Mouse (Mus musculus) CH12.LX (cell line): ENCODE data around the gene Borcs6. TPM values are rescaled to one million over a fixed set of nuclear protein-coding genes. Genes with fewer than 3 reads are reported as not detected.
"Not testable (repeated sequence)": the region's sequence is repeated elsewhere in the genome, so short reads cannot be mapped to it uniquely, and the experiment has no call there.

Source experiments
- DNase-seq: peaks from one replicate; pipeline ENCODE4 v3.0.0-alpha.2; 2013; ENCODE audit errors: extremely low read depth
- H3K27ac ChIP-seq: 2 replicates; pipeline ENCODE4 v1.5.1; 2012; ENCODE audit warnings: low read depth, mild to moderate bottlenecking, control low read depth, moderate library complexity; ENCODE audit not compliant: insufficient read depth
- H3K27me3 ChIP-seq: replicated peaks from 2 replicates; pipeline ENCODE3; 2012; ENCODE audit warnings: inconsistent platforms
- H3K36me3 ChIP-seq, 2 experiments: replicated peaks in 1 of 2; 2 replicates each; pipeline versions ENCODE3 to v1.6.1; 2012; ENCODE audit warnings: inconsistent platforms in 1 of 2, low read length in 1 of 2, mild to moderate bottlenecking in 1 of 2, mixed read lengths in 1 of 2, moderate library complexity in 1 of 2; ENCODE audit not compliant: control insufficient read depth in 1 of 2, insufficient read depth in 1 of 2
- H3K4me1 ChIP-seq, 2 experiments: 2 replicates each; pipeline ENCODE4 v1.6.1; 2012; ENCODE audit warnings: inconsistent platforms in 1 of 2, moderate library complexity in 1 of 2; ENCODE audit not compliant: insufficient read depth in 2 of 2, control insufficient read depth in 1 of 2
- H3K4me2 ChIP-seq: 2 replicates; pipeline ENCODE4 v1.6.1; 2012; ENCODE audit warnings: low read depth, mild to moderate bottlenecking, control low read depth; ENCODE audit not compliant: poor library complexity, insufficient read depth, severe bottlenecking
- H3K4me3 ChIP-seq, 3 experiments: fragments of 150-350 bp in 1 of 3; sonication (generic) in 1 of 3; replicated peaks in 1 of 3; 2 replicates each; pipeline versions ENCODE3 to v1.5.1; 2011 to 2012; ENCODE audit warnings: low read depth in 2 of 3, low read length in 2 of 3, mild to moderate bottlenecking in 2 of 3, moderate library complexity in 2 of 3, control low read depth in 1 of 3, improper control_type of control experiment in 1 of 3, inconsistent platforms in 1 of 3, mixed read lengths in 1 of 3; ENCODE audit not compliant: poor library complexity in 1 of 3
- H3K79me2 ChIP-seq: replicated peaks from 2 replicates; pipeline ENCODE4 v1.6.1; 2012; ENCODE audit warnings: mild to moderate bottlenecking, moderate library complexity; ENCODE audit not compliant: control insufficient read depth, poor library complexity, insufficient read depth, severe bottlenecking; ENCODE audit errors: extremely low read depth
- H3K9ac ChIP-seq: 2 replicates; pipeline ENCODE4 v1.6.1; 2012; ENCODE audit warnings: low read depth, mild to moderate bottlenecking, control low read depth, moderate library complexity; ENCODE audit not compliant: insufficient read depth
- H3K9me3 ChIP-seq: replicated peaks from 2 replicates; pipeline ENCODE3; 2012; ENCODE audit warnings: low read length, inconsistent platforms, mixed read lengths
- BHLHE40 ChIP-seq: IDR thresholded peaks from 2 replicates; pipeline ENCODE4 v1.6.1; 2011; ENCODE audit warnings: mild to moderate bottlenecking, low read depth, low read length, improper control_type of control experiment
- CHD1 ChIP-seq: IDR thresholded peaks from 2 replicates; pipeline ENCODE4 v1.6.1; 2012; ENCODE audit warnings: low read depth, low read length, improper control_type of control experiment, inconsistent platforms
- CTCF ChIP-seq, 2 experiments: IDR thresholded peaks in 1 of 2; conservative IDR thresholded peaks in 1 of 2; 2 replicates each; pipeline ENCODE4 v1.5.1; 2011 to 2012; ENCODE audit warnings: low read depth in 2 of 2, low read length in 2 of 2, improper control_type of control experiment in 1 of 2, inconsistent platforms in 1 of 2, mild to moderate bottlenecking in 1 of 2, moderate library complexity in 1 of 2
- E2F4 ChIP-seq: IDR thresholded peaks from 2 replicates; pipeline ENCODE4 v1.6.1; 2011; ENCODE audit warnings: low read depth, low read length, improper control_type of control experiment; ENCODE audit not compliant: insufficient replicate concordance
- ELF1 ChIP-seq: IDR thresholded peaks from 2 replicates; pipeline ENCODE4 v1.6.1; 2014; ENCODE audit warnings: low read depth, mild to moderate bottlenecking, inconsistent platforms, low read length, improper control_type of control experiment
- EP300 ChIP-seq: IDR thresholded peaks from 2 replicates; pipeline ENCODE4 v1.6.1; 2011; ENCODE audit warnings: low read length, improper control_type of control experiment
- ETS1 ChIP-seq: conservative IDR thresholded peaks from 2 replicates; pipeline ENCODE4 v1.6.1; 2012; ENCODE audit warnings: low read depth, mild to moderate bottlenecking, inconsistent platforms, low read length, improper control_type of control experiment, moderate library complexity
- IRF4 ChIP-seq: IDR thresholded peaks from 2 replicates; pipeline ENCODE4 v1.6.1; 2014; ENCODE audit warnings: low read depth, mild to moderate bottlenecking, inconsistent platforms, low read length, improper control_type of control experiment
- JUND ChIP-seq: conservative IDR thresholded peaks from 2 replicates; pipeline ENCODE4 v1.6.1; 2011; ENCODE audit warnings: low read depth, low read length, improper control_type of control experiment
- KAT2A ChIP-seq: IDR thresholded peaks from 2 replicates; pipeline ENCODE4 v1.6.1; 2012; ENCODE audit warnings: low read length, improper control_type of control experiment, inconsistent platforms; ENCODE audit not compliant: insufficient replicate concordance
- MAX ChIP-seq: IDR thresholded peaks from 2 replicates; pipeline ENCODE4 v1.6.1; 2011; ENCODE audit warnings: low read length, improper control_type of control experiment
- NRF1 ChIP-seq: IDR thresholded peaks from 2 replicates; pipeline ENCODE4 v1.6.1; 2014; ENCODE audit warnings: low read depth, mild to moderate bottlenecking, inconsistent platforms, low read length, improper control_type of control experiment, moderate library complexity
- POLR2A ChIP-seq: IDR thresholded peaks from 2 replicates; pipeline ENCODE4 v1.6.1; 2011; ENCODE audit warnings: low read depth, mild to moderate bottlenecking, improper control_type of control experiment, low read length
- POLR2AphosphoS2 ChIP-seq: IDR thresholded peaks from 2 replicates; pipeline ENCODE4 v1.6.1; 2011; ENCODE audit warnings: low read depth, low read length, improper control_type of control experiment
- SIN3A ChIP-seq: IDR thresholded peaks from 2 replicates; pipeline ENCODE4 v1.6.1; 2012; ENCODE audit warnings: low read length, improper control_type of control experiment, inconsistent platforms
- SMC3 ChIP-seq: IDR thresholded peaks from 2 replicates; pipeline ENCODE4 v1.6.1; 2011; ENCODE audit warnings: low read depth, low read length, improper control_type of control experiment
- TBP ChIP-seq: conservative IDR thresholded peaks from 2 replicates; pipeline ENCODE4 v1.6.1; 2011; ENCODE audit warnings: low read depth, low read length, improper control_type of control experiment
- TCF12 ChIP-seq: IDR thresholded peaks from 2 replicates; pipeline ENCODE4 v1.6.1; 2014; ENCODE audit warnings: low read depth, mild to moderate bottlenecking, inconsistent platforms, low read length, improper control_type of control experiment
- UBTF ChIP-seq: IDR thresholded peaks from 2 replicates; pipeline ENCODE4 v1.6.1; 2012; ENCODE audit warnings: low read depth, mild to moderate bottlenecking, inconsistent platforms, low read length, improper control_type of control experiment, moderate library complexity
- USF2 ChIP-seq: conservative IDR thresholded peaks from 2 replicates; pipeline ENCODE4 v1.6.1; 2011; ENCODE audit warnings: low read depth, low read length, improper control_type of control experiment
- ZKSCAN1 ChIP-seq: IDR thresholded peaks from 2 replicates; pipeline ENCODE4 v1.6.1; 2012; ENCODE audit warnings: low read depth, inconsistent platforms, low read length, improper control_type of control experiment, borderline replicate concordance
- ZMIZ1 ChIP-seq: IDR thresholded peaks from 2 replicates; pipeline ENCODE4 v1.6.1; 2012; ENCODE audit warnings: low read depth, mild to moderate bottlenecking, inconsistent platforms, low read length, improper control_type of control experiment
- dilution Hi-C: fragments of 300-500 bp; cut with MboI; formaldehyde crosslinking; loops from 2 replicates; pipeline ENCODE4 v1.14.3; 2020; ENCODE audit warnings: low sequenced_read_pairs; ENCODE audit not compliant: extremely low pct_unique_long_range_greater_than_20kb, extremely low pct_ligation_motif_present
- in situ Hi-C: fragments of 300-500 bp; cut with MboI; formaldehyde crosslinking; loops from 3 replicates; pipeline ENCODE4 v1.14.3; 2019; ENCODE audit warnings: low sequenced_read_pairs, low pct_ligation_motif_present, low pct_unique_long_range_greater_than_20kb, mixed read lengths
- polyA plus RNA-seq: library from polyadenylated mRNA; unstranded; fragments of >175 nt; gene quantifications from 2 replicates; pipeline ENCODE4 v1.2.1, GENCODE M21; 2012; ENCODE audit warnings: low read depth; ENCODE audit not compliant: insufficient read length
- total RNA-seq, 2 experiments: library from RNA; depleted of rRNA; stranded (reverse); fragments of 300-350 nt in 1 of 2; fragments of >200 nt in 1 of 2; gene quantifications; 2 replicates each; pipeline ENCODE4 v1.2.3; 2012 to 2014

Borcs6 gene
- total and polyA plus RNA-seq, 3 experiments = 5.4 to 11.1 (median 7.3) TPM

DNA sequence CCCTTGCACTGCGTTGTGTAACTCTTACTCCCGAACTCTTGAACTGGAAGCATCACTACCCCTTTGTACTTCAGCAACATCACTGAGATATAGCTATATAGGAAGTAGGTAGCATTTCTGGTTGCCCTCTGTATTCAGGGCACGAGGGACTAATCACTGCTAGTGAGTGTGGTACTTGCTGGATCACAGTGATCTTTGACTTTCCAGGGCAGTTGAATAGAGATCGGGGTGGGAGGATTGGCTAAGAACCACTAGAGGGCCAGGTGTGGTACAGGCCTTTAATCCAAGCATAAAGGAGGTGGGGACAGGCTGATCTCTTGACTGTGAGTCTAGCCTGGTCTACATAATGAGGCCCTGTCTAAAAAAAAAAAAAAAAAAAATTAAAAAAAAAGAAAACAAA is 33.4 kb downstream of the Borcs6 start:
- H3K4me3 ChIP-seq = no peak overlapping the region
- no peak overlapping the region for H3K4me2 ChIP-seq
- peaks cover 23 to 37% of the 10 kb centered on the region in 2 experiments for H3K36me3 ChIP-seq
- H3K27me3 ChIP-seq = peaks cover 6% of the 10 kb centered on the region
- no peak overlapping the region for H3K27ac ChIP-seq
- dilution Hi-C loops = no loop called here
- H3K79me2 ChIP-seq = peaks cover 29% of the 10 kb centered on the region
- no peaks in the 10 kb centered on the region for H3K9me3 ChIP-seq
- in situ Hi-C loops = loop anchor here (25.0 kb wide), 1 partner anchor 919 kb away; the partner anchor contains the start of genes Acadvl, Dlg4 and Dvl2
- no peak overlapping the region for H3K9ac ChIP-seq
- DNase-seq = no peak
- TF ChIP-seq TCF12 (no peak), POLR2AphosphoS2 (peak; percentile 33; the same call in 1 of the 2 replicates), CTCF (conservative IDR thresholded peaks at IDR 0.05 in 1 of 2, IDR thresholded peaks at IDR 0.05 in 1 of 2; ENCODE audit: low read depth in 2 of 2, low read length in 2 of 2) (peak in 1 of 2 experiments; percentile 45; a peak in 2 of 4 replicates), POLR2A (0 out of 2 replicates have a peak, but pooled peaks have one; percentile 4), SMC3 (peak; percentile 17; the same call in 1 of the 2 replicates), MAX (no peak)
- peaks cover 20 to 74% of the 10 kb centered on the region in 2 experiments for H3K4me1 ChIP-seq

DNA sequence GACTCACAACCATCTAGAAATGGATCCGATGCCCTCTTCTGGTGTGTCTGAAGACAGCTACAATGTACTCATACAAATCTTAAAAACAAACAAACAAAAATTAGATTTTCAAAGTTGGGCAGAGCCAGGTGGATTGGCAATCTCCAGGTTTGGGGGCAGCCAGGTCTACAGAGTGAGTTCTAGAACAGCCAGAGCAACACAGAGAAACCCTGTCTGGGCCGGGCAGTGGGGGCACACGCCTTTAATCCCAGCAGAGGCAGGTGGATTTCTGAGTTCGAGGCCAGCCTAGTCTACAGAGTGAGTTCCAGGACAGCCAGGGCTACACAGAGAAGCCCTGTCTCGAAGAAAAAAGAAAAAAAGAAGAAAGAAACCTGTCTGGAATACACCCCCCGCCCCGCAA is 34.3 kb downstream of the Borcs6 start:
- H3K4me2 ChIP-seq, H3K9me3 ChIP-seq, DNase-seq, dilution Hi-C loops: not testable (repeated sequence)
- H3K4me1 ChIP-seq = peaks cover 27 to 79% of the 10 kb centered on the region in 2 experiments
- peaks cover 23 to 37% of the 10 kb centered on the region in 2 experiments for H3K36me3 ChIP-seq
- peak; percentile 81 for TF ChIP-seq CHD1
- TF ChIP-seq, all 38 proteins: peak for 1; not testable (repeated sequence) for 37
- H3K27ac ChIP-seq, H3K9ac ChIP-seq, H3K4me3 ChIP-seq, H3K27me3 ChIP-seq: not testable (repeated sequence)
- H3K79me2 ChIP-seq = peaks cover 25% of the 10 kb centered on the region
- in situ Hi-C loops = loop anchor here (25.0 kb wide), 1 partner anchor 918 kb away; the partner anchor contains the start of genes Acadvl, Dlg4 and Dvl2

DNA sequence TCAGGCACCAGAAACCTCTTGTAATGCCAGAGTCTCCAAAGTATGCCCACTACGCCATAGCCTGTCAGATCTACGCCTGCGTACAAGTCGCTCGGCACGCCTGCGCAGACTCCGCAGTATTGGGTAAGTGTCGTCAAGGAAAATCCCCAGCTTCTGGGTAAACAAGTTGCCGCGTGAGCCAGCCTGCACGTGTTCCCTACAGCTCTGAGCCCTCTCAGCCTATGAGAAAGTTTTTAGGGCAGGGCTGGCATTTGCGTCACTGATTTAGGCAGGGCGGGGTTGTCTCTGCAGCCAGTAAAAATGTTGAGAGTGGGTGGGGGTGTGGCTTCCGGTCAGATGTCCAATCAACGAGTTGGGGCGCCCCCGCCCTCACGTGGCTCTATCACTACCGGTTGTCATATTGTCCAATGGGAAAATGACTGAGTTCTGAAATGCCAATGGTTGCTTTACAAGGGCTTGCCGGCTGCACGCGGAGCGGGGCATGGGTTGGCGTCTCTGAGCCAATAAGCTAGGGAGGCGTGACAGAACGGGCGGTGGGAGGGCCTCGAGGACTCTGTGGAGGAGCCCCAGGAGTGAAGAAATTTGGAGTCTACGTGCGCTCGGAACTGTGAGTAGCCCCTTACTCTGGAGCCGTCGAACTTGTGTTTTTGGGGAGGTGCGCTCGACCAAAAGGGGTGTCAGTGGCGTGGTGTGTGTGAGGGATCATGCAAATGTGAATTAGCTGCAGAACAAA is 35.3 kb downstream of the Borcs6 start, which contains the start of gene Per1:
Gene Per1 (plus strand): TSS at position 521 of the 733 bp plus-strand sequence.
- Histone ChIP-seq H3K27me3 (peaks cover 6% of the 10 kb centered on the region), H3K27ac (peak within 1 kb of the TSS; percentile 62), H3K79me2 (peaks cover 21% of the 10 kb centered on the region), H3K9me3 (no peaks in the 10 kb centered on the region), H3K9ac (peak within 1 kb of the TSS; percentile 54), H3K4me2 (peak within 1 kb of the TSS; percentile 93), H3K36me3 (peaks cover 17 to 31% of the 10 kb centered on the region in 2 experiments), H3K4me3 (peak within 1 kb of the TSS; percentile 50 to 89 (median 66)), H3K4me1 (peaks cover 21 to 71% of the 10 kb centered on the region in 2 experiments)
- dilution Hi-C loops (no loop called here), in situ Hi-C loops (loop anchor here (25.0 kb wide), 1 partner anchor 917 kb away; the partner anchor contains the start of genes Acadvl, Dlg4 and Dvl2)
- DNase-seq = peak; percentile 100
- TF ChIP-seq ZKSCAN1 = no peak
- TF ChIP-seq EP300 = no peak; the same call in 1 of the 2 replicates
- TF ChIP-seq POLR2AphosphoS2 = 0 out of 2 replicates have a peak, but pooled peaks have one; percentile 42
- TF ChIP-seq TBP = 0 out of 2 replicates have a peak, but pooled peaks have one; percentile 14
- no peak for TF ChIP-seq JUND
- TF ChIP-seq E2F4 = peak; percentile 2; the same call in 1 of the 2 replicates
- TF ChIP-seq UBTF = peak; percentile 30; the same call in 1 of the 2 replicates
- peak; percentile 85 for TF ChIP-seq USF2
- peak; percentile 98 for TF ChIP-seq ETS1
- no peak; the same call in 1 of the 2 replicates for TF ChIP-seq ZMIZ1
- TF ChIP-seq ELF1 = peak; percentile 97
- peak; percentile 48; the same call in 1 of the 2 replicates for TF ChIP-seq POLR2A
- TF ChIP-seq BHLHE40 = peak; percentile 99
- TF ChIP-seq IRF4 = peak; percentile 71; the same call in 1 of the 2 replicates
- peak; percentile 100 for TF ChIP-seq SIN3A
- peak; percentile 71; the same call in 1 of the 2 replicates for TF ChIP-seq KAT2A
- peak; percentile 96 for TF ChIP-seq NRF1
- TF ChIP-seq CHD1 = no peak
